Mouse (Mus musculus) ovary, adult 18-20 months (tissue): ENCODE data around the gene BC028528.
"Not testable (repeated sequence)": the region's sequence is repeated elsewhere in the genome, so short reads cannot be mapped to it uniquely, and the experiment has no call there.

Experiments
- DNase-seq: peaks from one replicate; pipeline ENCODE4 v3.0.0; 2022; ENCODE audit warnings: low spot score, mixed read lengths

Gene BC028528

DNA sequence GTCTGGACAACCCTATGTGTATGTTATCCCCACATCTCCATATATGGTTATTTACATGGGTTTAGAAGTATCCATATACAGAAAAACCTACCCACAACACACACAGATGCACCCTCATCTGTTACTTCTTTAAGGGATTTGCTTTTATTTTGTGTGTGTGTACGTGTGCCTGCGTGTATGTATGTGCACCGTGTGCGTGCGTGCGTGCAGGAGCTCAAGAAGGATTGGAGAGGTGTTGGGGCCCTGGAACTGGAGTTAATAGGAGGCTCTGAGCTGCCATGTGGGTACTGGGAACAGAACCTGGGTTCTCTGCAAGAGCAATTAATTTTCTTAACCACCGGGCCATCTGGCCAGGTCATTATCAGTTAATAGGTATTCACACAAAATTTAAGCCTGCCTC is 19.8 kb downstream of the BC028528 start:
- DNase-seq: no peak

GRCm38 (mm10) chr3:95871392-95871867 is 20.4 kb downstream of the BC028528 start, which contains the start of gene Mrps21:
Gene Mrps21, minus strand, starts transcription at chr3:95871519.
- peak; percentile 83 for DNase-seq

- no peak for DNase-seq
Measured at GRCm38 (mm10) chr3:95870976-95871375, 20.8 kb downstream of the BC028528 start.

DNA sequence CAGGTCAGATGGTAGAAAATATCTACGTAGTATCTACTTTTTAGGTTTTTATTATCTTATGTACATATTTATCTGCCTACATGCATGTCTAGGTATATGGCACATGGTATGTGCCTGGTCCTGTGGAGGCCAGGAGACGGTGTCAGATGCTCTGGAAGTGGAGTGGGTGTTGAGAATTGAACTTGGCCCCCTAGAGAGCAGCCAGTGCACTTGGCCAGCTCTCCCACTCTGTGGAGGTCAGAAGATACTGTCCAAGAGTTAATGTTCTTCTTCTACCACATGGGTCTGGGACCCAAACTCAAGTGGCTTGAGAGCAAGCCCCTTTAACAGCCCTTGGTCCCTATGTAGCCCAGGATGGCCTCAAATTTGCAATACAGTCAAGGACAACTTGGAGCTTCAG is 24.4 kb downstream of the BC028528 start:
- DNase-seq: no peak

GRCm38 (mm10) chr3:95866071-95866470 is 25.7 kb downstream of the BC028528 start:
- DNase-seq: no peak

GRCm38 (mm10) chr3:95865571-95865970 is 26.2 kb downstream of the BC028528 start:
- no peak for DNase-seq

DNA sequence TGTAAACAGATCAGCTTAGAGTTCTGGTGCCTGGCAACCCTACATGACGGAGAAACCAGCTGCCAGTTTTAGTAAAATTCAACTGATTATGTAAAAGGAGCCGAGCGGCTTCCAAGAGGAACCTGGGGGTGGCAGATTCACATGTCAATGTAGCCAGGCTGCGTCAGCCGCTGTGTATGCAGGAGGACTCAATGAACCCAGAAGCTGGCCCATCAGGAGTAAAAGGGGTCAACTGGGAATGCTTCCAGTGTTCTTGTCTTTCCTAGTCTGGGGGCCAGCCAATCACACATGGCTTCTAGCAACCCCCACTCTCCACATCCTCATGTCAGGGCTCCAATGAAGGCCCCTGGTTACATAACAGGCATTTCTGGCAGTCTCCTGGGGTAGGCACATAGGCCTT is 26.8 kb downstream of the BC028528 start:
- no peak for DNase-seq

DNA sequence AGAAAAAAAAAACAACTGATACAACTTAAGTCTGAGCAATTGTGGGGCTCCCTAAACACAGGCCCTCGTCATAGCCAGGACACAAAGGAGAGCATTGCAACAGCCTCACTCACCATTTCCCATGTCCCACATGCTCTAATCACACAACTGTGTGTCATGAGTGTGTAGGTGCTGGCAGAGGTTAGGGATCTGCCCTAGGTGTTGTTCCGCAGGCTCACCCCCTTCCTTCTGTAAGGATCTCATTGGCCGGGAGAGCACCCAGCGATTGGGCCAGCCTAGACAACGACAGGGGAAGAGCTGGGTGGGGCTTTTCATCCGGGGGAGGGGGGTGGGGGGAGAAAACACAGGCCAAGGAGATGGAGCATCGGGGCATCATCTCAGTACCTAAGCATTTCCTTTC is 28.2 kb downstream of the BC028528 start:
- no peak for DNase-seq

- no peak for DNase-seq
Measured at GRCm38 (mm10) chr3:95861796-95862195, 30.0 kb downstream of the BC028528 start.

- DNase-seq: no peak
Measured at GRCm38 (mm10) chr3:95861216-95861615, 30.6 kb downstream of the BC028528 start.

DNA sequence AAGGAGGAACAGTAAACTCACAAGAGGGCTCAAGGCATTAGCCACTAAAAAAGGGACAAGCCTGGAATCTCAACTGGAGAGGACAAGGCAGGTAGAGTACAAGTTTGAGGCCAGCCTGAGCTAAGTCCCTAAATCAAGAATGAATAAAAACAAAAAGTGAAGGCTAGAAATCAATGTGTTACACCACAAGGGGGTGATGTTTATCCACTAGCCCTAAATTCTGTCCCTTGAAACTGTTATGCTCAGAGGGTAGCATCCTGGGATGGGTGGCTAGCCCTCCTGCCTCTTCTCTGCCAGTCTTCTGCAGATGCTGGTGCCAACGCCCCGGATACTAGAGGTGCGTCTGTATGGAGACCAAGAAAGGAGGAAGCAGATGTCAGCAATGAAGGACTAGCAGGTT is 31.5 kb downstream of the BC028528 start:
- no peak for DNase-seq

- DNase-seq: not testable (repeated sequence)
Measured at GRCm38 (mm10) chr3:95858278-95858677, 33.5 kb downstream of the BC028528 start.

GRCm38 (mm10) chr3:95857050-95857449 is 34.8 kb downstream of the BC028528 start:
- DNase-seq: not testable (repeated sequence)

DNA sequence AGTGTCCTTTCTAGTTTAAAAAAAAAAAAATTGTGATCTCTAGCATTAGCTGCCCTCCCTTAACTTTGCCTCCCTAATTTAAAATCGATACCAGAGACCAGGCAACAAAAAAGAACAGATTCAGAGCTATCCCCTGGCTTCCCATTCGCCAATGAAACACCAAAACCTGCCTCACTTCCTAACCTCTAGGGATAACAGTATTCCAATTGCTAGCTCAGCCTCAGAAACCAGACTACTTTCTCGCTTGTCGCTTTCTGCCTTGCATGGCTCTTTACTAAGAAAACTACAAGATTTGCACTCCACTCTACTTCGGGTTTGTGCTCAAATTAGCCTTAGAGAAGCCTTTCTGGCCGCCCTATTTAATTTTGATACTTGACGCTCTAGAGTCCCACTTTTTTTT is 35.7 kb downstream of the BC028528 start:
- DNase-seq: no peak

GRCm38 (mm10) chr3:95855502-95856089 is 36.2 kb downstream of the BC028528 start, which contains the start of gene Prpf3:
Gene Prpf3, minus strand, starts transcription at chr3:95855885.
- peak; percentile 90 for DNase-seq

DNA sequence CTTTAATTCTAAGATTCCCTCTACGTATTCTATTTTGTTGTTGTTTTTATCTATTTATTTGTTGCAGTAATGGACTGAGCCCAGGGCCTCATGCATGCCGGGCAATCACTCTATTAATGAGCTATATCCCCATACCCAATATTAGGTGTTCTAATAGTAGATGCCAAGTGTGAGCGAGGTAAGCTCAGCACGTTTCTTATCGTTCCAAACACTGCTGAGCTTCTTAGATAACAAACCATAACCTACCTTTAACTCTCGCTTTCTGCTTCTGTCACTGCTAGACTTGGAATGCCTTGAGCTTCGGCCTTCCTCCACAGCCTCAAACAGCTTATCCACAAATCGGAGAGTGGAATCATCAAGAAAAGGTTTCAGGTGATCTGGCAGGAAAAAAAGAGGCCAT is 40.5 kb downstream of the BC028528 start:
- no peak for DNase-seq

DNA sequence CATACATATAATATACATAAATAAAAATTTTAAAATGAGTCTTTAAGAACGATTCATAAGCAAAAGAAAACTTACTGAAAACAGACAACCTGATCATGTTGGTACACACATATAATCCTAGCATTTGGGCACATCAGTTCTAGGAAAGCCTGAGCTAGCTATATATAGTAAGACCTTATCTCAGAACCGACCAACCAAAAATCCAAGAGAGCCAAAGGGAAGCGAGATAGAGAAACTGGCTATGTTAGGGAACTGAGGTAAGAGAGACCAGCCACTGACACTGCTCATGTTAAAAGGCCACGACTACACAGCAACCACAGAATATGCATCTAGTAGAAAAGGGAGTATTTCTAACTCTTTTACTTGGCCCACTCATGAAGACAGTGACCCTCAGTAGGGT is 41.2 kb downstream of the BC028528 start:
- no peak for DNase-seq

GRCm38 (mm10) chr3:95842503-95843214 is 49.1 kb downstream of the BC028528 start:
- DNase-seq: no peak

DNA sequence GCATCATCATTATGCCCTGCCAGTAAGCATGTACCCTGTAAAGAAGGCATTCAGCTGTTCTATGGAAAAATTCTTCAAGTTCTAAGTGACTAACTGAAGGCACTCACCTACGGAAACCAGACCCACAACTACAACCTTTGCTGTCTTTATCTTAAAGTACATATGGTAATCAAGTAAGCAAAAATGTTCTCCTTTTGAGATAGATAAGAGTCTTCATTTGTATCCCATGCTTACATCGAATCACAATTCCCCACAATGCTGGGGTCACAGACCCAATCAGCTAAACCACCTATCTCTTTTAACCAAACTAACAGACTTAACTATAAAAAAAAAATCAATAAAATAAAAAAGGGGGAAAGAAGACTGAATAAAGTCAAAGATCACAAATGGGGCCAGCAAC is 52.6 kb downstream of the BC028528 start:
- no peak for DNase-seq
